Mouse (Mus musculus) MN1 (cell line): ENCODE data around the gene Agpat2.

Source experiments
- DNase-seq: peaks from one replicate; pipeline ENCODE4 v3.0.0-alpha.2; 2016; ENCODE audit warnings: low spot score

Gene Agpat2

GRCm38 (mm10) chr2:26575378-26575777, 28.8 kb downstream of the Agpat2 start:
- DNase-seq: no peak

- DNase-seq: no peak
Observed at GRCm38 (mm10) chr2:26574862-26575261, 29.4 kb downstream of the Agpat2 start.

GRCm38 (mm10) chr2:26573807-26574206, 30.4 kb downstream of the Agpat2 start:
- DNase-seq: no peak

- DNase-seq: peak; percentile 56
Observed at GRCm38 (mm10) chr2:26573396-26573795, 30.8 kb downstream of the Agpat2 start.

GRCm38 (mm10) chr2:26571826-26572225, 32.4 kb downstream of the Agpat2 start:
- no peak for DNase-seq

- no peak for DNase-seq
Observed at GRCm38 (mm10) chr2:26571400-26571799, 32.8 kb downstream of the Agpat2 start.

- peak; percentile 70 for DNase-seq
Observed at GRCm38 (mm10) chr2:26570034-26570433, 34.2 kb downstream of the Agpat2 start.

- DNase-seq: peak; percentile 52
Observed at GRCm38 (mm10) chr2:26566221-26566620, 38.0 kb downstream of the Agpat2 start.

- peak; percentile 66 for DNase-seq
Observed at GRCm38 (mm10) chr2:26561351-26562016, 42.7 kb downstream of the Agpat2 start.

- DNase-seq: no peak
Observed at GRCm38 (mm10) chr2:26560506-26560905, 43.7 kb downstream of the Agpat2 start.

GRCm38 (mm10) chr2:26556535-26556993, 47.7 kb downstream of the Agpat2 start:
- DNase-seq: no peak

- no peak for DNase-seq
Observed at GRCm38 (mm10) chr2:26555076-26555475, 49.1 kb downstream of the Agpat2 start.

- no peak for DNase-seq
Observed at GRCm38 (mm10) chr2:26553904-26554303, 50.3 kb downstream of the Agpat2 start.

- no peak for DNase-seq
Observed at GRCm38 (mm10) chr2:26552066-26552465, 52.2 kb downstream of the Agpat2 start.

GRCm38 (mm10) chr2:26551446-26551845, 52.8 kb downstream of the Agpat2 start:
- no peak for DNase-seq

GRCm38 (mm10) chr2:26550777-26551176, 53.4 kb downstream of the Agpat2 start:
- peak; percentile 37 for DNase-seq

GRCm38 (mm10) chr2:26550205-26550604, 54.0 kb downstream of the Agpat2 start:
- no peak for DNase-seq

- no peak for DNase-seq
Observed at GRCm38 (mm10) chr2:26549801-26550200, 54.4 kb downstream of the Agpat2 start.

GRCm38 (mm10) chr2:26547481-26547880, 56.7 kb downstream of the Agpat2 start:
- DNase-seq: peak; percentile 23

- DNase-seq: no peak
Observed at GRCm38 (mm10) chr2:26544265-26544664, 60.0 kb downstream of the Agpat2 start.

GRCm38 (mm10) chr2:26543768-26544167, 60.4 kb downstream of the Agpat2 start:
- DNase-seq: no peak

- DNase-seq: no peak
Observed at GRCm38 (mm10) chr2:26543155-26543554, 61.1 kb downstream of the Agpat2 start.
